Comparison of ENCODE assay signal across 8 mouse cellular contexts in genomic region chr16:78576478-78577084, GRCm38 (mm10). TPM values are rescaled to one million over a fixed set of nuclear protein-coding genes. Genes with fewer than 3 reads are reported as not detected.
DNase-seq lines count a peak whose midpoint lies in the region; ATAC-seq and TF ChIP-seq lines count a peak whose summit lies in the region.

Gene D16Ertd472e, minus strand, starts transcription at chr16:78576708.

- H3K9me3 ChIP-seq in hindbrain, postnatal 0 days (ENCODE audit: low read length): no peaks in the 10 kb centered on the region
- H3K9me3 ChIP-seq in megakaryocyte, embryonic 14.5 days: no peaks in the 10 kb centered on the region

- H3K9ac ChIP-seq in hindbrain, postnatal 0 days (replicated peaks; ENCODE audit: low read length): peak within 1 kb of the TSS; percentile 67

- peak within 1 kb of the TSS; percentile 92 for H3K4me3 ChIP-seq in gastrocnemius, adult 2 months
- H3K4me3 ChIP-seq in hindbrain, postnatal 0 days (ENCODE audit: low read length): peak within 1 kb of the TSS; percentile 80
- peak within 1 kb of the TSS; percentile 96 for H3K4me3 ChIP-seq in megakaryocyte, embryonic 14.5 days (replicated peaks)

- H3K27me3 ChIP-seq in hindbrain, postnatal 0 days (ENCODE audit: insufficient read depth, low read length): no peaks in the 10 kb centered on the region
- no peaks in the 10 kb centered on the region for H3K27me3 ChIP-seq in megakaryocyte, embryonic 14.5 days (replicated peaks)

- no peaks in the 10 kb centered on the region for H3K36me3 ChIP-seq in hindbrain, postnatal 0 days (ENCODE audit: insufficient read depth, low read length)
- peaks cover 30% of the 10 kb centered on the region for H3K36me3 ChIP-seq in megakaryocyte, embryonic 14.5 days (replicated peaks; ENCODE audit: low read length)

- ATAC-seq in hindbrain, postnatal 0 days: peak; percentile 97

- intact Hi-C loops in gastrocnemius, adult 2 months (cut with DNase I): loop anchor here (5.0 kb wide), 2 partner anchors 124 to 199 kb away; partner anchors contain the start of gene Btg3

- DNase-seq in ZHBTc4 (ENCODE audit: low read depth, low spot score): peak; percentile 96
- peak; percentile 32 to 46 for DNase-seq in cerebellum, postnatal 36 days
- DNase-seq in gastrocnemius, adult 2 months: peak; percentile 93
- peak; percentile 91 for DNase-seq in hindbrain, postnatal 0 days (ENCODE audit: low spot score)
- peak; percentile 35 to 70 for DNase-seq in left cerebral cortex, adult 9 months (ENCODE audit: low spot score in 2 of 2)
- DNase-seq in right cerebral cortex, adult 2 months (ENCODE audit: low spot score in 2 of 2): peak; percentile 63 to 76
- peak; percentile 40 for DNase-seq in urinary bladder, postnatal 10 days (ENCODE audit: low spot score)

- under 1% methylated on average over 63 of the region's 70 CpGs for WGBS in hindbrain, postnatal 0 days

- H3K4me1 ChIP-seq in hindbrain, postnatal 0 days (ENCODE audit: insufficient read depth, low read length): peaks cover 5% of the 10 kb centered on the region
- H3K4me1 ChIP-seq in megakaryocyte, embryonic 14.5 days: peaks cover 48% of the 10 kb centered on the region

- H3K27ac ChIP-seq in gastrocnemius, adult 2 months: peak within 1 kb of the TSS; percentile 89
- peak within 1 kb of the TSS; percentile 64 for H3K27ac ChIP-seq in hindbrain, postnatal 0 days

- peak within 1 kb of the TSS; percentile 81 for H3K4me2 ChIP-seq in hindbrain, postnatal 0 days (ENCODE audit: low read depth, low read length)

- TF ChIP-seq CTCF in gastrocnemius, adult 2 months (IDR thresholded peaks at IDR 0.05): 0 out of 2 replicates have a peak, but pooled peaks have one; percentile 4
- no peak for TF ChIP-seq CTCF in hindbrain, postnatal 0 days (IDR thresholded peaks at IDR 0.05; ENCODE audit: low read depth)

RNA-seq across cellular contexts. Expression of gene D16Ertd472e, which starts in this region (rescaled TPM):
- total RNA-seq in gastrocnemius, adult 2 months (2021): 1 to 10 TPM; 3.5 TPM
- total RNA-seq in hindbrain, postnatal 0 days (2014; rRNA removed): 5.1 and 6.3 TPM in 2 replicates
- 6.1 and 6.8 TPM in 2 replicates for polyA plus RNA-seq in hindbrain, postnatal 0 days (2015; fragmentation: Nextera tagmentation; extraction: Ambion mirVana)
- 14.9 and 19.1 TPM in 2 replicates for polyA plus RNA-seq in megakaryocyte, embryonic 14.5 days (2012; ENCODE audit: insufficient read depth, low replicate concordance)

Comparison
In these comparisons a context has a peak if more than half of its experiments do, and no peak if none do; other contexts are left out.
1. Peak in every context shown above with its lines: DNase-seq, ATAC-seq, H3K4me3 ChIP-seq and H3K27ac ChIP-seq.
2. DNase-seq: peak in every context shown above with its lines; median percentile 96 in ZHBTc4; 93 in gastrocnemius, adult 2 months; 91 in hindbrain, postnatal 0 days; 70 in right cerebral cortex, adult 2 months; 52 in left cerebral cortex, adult 9 months; 40 in urinary bladder, postnatal 10 days; 39 in cerebellum, postnatal 36 days.